Mouse (Mus musculus) bone marrow, adult 2 months (tissue): ENCODE measurements at regions not wholly inside any gene's neighbourhood (a gene's known extent, or its start where the extent isn't known, plus 50 kb on each side); places are given as distances from the start of the nearest gene placed in this dataset.

Experiments used
- H3K27ac ChIP-seq: fragments of 200-500 bp; 2 replicates; pipeline ENCODE4 v1.5.1; 2012; ENCODE audit warnings: low read depth, mild to moderate bottlenecking, control low read depth, inconsistent platforms, low read length; ENCODE audit not compliant: control insufficient read depth, poor library complexity, insufficient read depth
- H3K4me1 ChIP-seq: fragments of 200-500 bp; 2 replicates; pipeline ENCODE4 v1.6.1; 2011; ENCODE audit warnings: low read length; ENCODE audit not compliant: control insufficient read depth, insufficient read depth
- H3K4me3 ChIP-seq: fragments of 200-500 bp; replicated peaks from 2 replicates; pipeline ENCODE3; 2011; ENCODE audit warnings: mild to moderate bottlenecking, low read depth, low read length, control low read depth; ENCODE audit not compliant: control insufficient read depth
- CTCF ChIP-seq: fragments of 200-500 bp; IDR thresholded peaks from 2 replicates; pipeline ENCODE4 v1.5.1; 2011; ENCODE audit warnings: low read length, control low read depth; ENCODE audit not compliant: control insufficient read depth, insufficient read depth
- POLR2A ChIP-seq: fragments of 200-500 bp; IDR thresholded peaks from 2 replicates; pipeline ENCODE4 v1.6.1; 2011; ENCODE audit warnings: low read depth, mild to moderate bottlenecking, control low read depth, low read length, borderline replicate concordance; ENCODE audit not compliant: control insufficient read depth
- whole genome bisulfite sequencing: fragments of 180-500 bp; shearing (Covaris S2); methylation state at CpG from one replicate; pipeline ENCODE4 v1.1.7; 2018; 5-methylcytosine and 5-hydroxymethylcytosine counted together

DNA sequence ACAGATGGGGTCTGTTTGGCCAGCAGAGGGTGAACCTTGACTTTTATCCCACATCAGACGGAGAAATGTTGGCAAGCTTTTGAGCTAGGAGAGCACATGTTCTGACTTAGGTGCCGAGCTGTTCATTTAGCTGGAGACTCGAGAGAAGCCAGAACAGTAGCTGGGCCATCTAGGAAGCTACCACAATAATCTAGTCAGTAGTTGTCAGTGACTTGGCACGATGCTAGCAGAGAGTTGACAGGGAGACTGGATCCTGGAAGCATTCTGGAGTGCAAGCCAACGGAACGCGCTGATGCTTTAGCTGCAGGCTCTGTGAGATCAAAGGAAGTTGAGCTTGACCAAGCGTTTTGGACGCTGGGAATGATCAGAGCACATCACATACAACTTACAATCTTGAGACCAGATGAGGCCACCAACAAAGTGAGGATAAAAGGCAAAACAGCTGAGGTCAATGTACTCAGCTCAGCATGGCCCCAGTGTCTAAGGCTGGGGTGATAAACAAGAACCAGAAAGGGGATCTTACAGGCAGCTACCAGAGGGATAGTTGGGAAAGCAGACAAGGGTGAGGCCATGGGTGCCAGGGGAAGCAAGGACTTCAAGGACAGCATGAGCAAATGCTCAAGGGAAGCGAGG, 130.0 kb downstream of the Dyrk2 start:
- Histone ChIP-seq H3K4me1 (no peaks in the 10 kb centered on the region), H3K4me3 (no peak overlapping the region), H3K27ac (no peak overlapping the region)
- WGBS, result 84% methylated on average over 10 of the region's 10 CpGs
- no peak for TF ChIP-seq CTCF
- no peak for TF ChIP-seq POLR2A

DNA sequence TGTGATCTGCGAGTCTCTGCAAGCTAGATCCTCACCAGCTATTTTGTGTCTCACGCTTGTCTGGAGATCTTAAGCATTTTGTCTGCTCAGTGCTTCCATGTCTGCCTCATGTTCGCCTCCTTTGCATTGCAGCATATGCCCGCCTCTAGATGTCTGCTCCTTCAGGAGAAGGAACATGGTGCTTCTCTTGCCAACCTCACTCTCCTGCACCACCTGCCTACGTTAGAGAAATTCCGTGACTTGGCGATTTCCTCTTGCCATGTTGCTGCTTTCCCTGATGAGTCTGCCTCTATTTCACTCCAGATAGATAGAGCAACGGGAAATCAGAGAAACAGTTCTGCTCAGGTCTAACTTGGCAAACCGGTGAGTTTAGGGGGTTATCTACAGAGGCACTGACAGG, 126.2 kb downstream of the Dyrk2 start:
- WGBS, result 84% methylated on average over 9 of the region's 9 CpGs
- TF ChIP-seq POLR2A (no peak), CTCF (no peak)
- Histone ChIP-seq H3K27ac (no peak overlapping the region), H3K4me3 (no peak overlapping the region), H3K4me1 (no peaks in the 10 kb centered on the region)

GRCm38 (mm10) chr10:118746719-118747395, 123.2 kb downstream of the Dyrk2 start:
- Histone ChIP-seq H3K4me3 (no peak overlapping the region), H3K4me1 (no peaks in the 10 kb centered on the region), H3K27ac (no peak overlapping the region)
- WGBS, result 73% methylated on average over 4 of the region's 4 CpGs
- no peak for TF ChIP-seq POLR2A
- no peak for TF ChIP-seq CTCF

DNA sequence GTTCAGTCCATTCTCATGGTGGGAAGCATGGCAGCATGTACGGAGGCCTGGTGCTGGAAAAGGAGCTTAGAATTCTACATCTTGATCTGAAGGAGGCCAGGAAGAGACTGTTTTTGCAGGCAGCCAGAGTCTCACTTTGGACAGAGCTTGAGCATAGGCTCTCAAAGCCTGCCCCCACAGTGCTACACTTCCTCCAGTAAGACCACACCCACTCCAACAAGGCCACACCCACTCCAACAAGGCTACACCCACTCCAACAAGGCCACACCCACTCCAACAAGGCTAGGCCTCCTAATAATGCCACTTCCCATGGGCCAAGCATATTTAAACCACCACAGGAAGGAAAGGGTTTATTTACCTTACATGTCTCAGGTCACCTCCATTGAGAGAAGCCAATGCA, 121.0 kb downstream of the Dyrk2 start:
- 94% methylated on average over 1 of the region's 1 CpGs for WGBS
- Histone ChIP-seq H3K4me1 (no peaks in the 10 kb centered on the region), H3K4me3 (no peak overlapping the region), H3K27ac (no peak overlapping the region)
- TF ChIP-seq POLR2A (no peak), CTCF (no peak)

DNA sequence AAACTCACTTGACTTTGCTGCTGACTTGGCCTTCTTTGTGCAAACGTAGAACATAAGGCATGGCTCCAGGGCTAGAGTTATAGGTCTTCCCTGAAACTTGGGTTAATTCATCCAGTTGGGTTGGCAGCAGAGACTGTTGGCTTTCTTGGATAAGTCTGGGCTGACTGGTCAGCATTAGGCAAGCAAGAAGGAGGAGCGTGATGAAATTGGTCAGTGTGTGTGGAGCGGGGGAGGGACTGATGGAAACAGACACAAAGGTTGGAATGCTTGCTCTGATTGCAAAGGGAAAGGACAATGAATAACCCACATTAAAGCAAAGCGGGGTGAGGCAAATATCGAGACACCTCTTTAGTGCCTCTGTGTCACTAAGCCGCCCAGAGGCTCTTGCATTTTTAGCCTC, 120.3 kb downstream of the Dyrk2 start:
- H3K4me1 ChIP-seq, result no peaks in the 10 kb centered on the region
- WGBS, result 87% methylated on average over 6 of the region's 6 CpGs
- no peak overlapping the region for H3K4me3 ChIP-seq
- no peak overlapping the region for H3K27ac ChIP-seq
- TF ChIP-seq POLR2A (no peak), CTCF (no peak)

DNA sequence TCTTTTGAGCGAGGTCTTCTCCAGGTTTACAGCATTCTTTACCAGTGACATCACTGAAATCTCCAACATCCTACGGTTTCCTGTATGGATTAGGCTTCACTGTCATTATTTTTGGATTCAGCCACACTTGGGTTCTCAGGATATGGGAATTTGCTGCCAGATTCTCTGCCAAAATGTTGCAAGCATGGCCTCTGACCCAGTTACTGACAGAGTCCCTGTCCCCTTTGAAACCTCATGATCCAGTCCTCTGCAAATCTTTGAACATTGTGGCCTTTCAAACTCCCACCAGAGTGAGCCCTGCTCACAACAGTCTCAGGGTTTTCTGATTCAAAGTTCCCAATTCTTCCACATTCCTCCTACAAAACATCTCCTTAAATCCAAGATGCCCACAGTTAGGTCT, 118.9 kb downstream of the Dyrk2 start:
- Histone ChIP-seq H3K27ac (no peak overlapping the region), H3K4me3 (no peak overlapping the region), H3K4me1 (no peaks in the 10 kb centered on the region)
- no peak for TF ChIP-seq POLR2A
- TF ChIP-seq CTCF, result no peak
- 77% methylated on average over 2 of the region's 2 CpGs for WGBS

DNA sequence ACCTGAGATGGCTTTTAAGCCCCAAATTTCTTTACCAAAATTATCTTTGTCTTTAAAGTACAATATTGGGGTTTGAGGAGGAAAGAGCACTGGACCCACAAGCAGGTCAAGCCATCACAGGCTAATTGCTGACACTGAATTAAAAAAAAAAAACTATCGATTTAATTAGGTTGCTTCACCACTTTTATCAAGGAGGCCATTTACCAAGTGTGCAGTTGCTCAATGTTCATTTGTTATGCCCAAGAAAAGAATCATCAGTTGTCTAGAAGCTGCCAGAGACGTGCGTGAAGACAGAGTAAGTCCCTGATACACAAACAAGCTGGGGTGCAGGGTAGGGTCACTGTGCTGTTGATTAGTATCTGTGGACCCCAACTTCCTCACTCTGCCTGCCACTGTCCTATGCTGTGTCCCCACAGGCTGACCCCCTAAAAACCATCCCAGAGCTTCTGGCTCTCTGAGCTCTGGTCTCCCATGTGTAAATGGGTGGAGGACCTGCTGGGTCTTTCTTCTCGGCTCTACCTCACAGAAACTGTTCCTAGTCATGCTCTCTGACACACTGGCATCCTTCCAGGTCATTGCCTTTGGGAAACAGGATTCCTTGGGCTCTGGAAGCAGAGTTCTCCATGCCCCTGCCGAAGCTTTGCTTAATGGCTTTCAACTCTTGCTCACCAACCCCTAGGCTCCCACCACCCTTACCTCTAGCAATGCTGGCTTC, 116.8 kb downstream of the Dyrk2 start:
- H3K27ac ChIP-seq, result no peak overlapping the region
- no peak overlapping the region for H3K4me3 ChIP-seq
- no peak for TF ChIP-seq POLR2A
- TF ChIP-seq CTCF, result no peak
- no peaks in the 10 kb centered on the region for H3K4me1 ChIP-seq
- WGBS, result 84% methylated on average over 5 of the region's 5 CpGs

GRCm38 (mm10) chr10:118754791-118755190, 115.2 kb downstream of the Dyrk2 start:
- 94% methylated on average over 13 of the region's 13 CpGs for WGBS
- no peak for TF ChIP-seq POLR2A
- TF ChIP-seq CTCF, result no peak
- no peak overlapping the region for H3K4me3 ChIP-seq
- H3K4me1 ChIP-seq, result no peaks in the 10 kb centered on the region
- no peak overlapping the region for H3K27ac ChIP-seq
